Mouse (Mus musculus): ENCODE measurements around the gene Zfp385a. TPM values are rescaled to one million over a fixed set of nuclear protein-coding genes. Genes with fewer than 3 reads are reported as not detected.

Zfp385a gene
- total and polyA plus RNA-seq, 3 experiments: 4.4 to 54.0 TPM; not detected in 1

GRCm38 (mm10) chr15:103290417-103290816 lies 49.5 kb downstream of the Zfp385a start:
- TF ChIP-seq JUND (IDR thresholded peaks at IDR 0.05; ENCODE audit: low read depth, low read length) (no peak), TAL1 (IDR thresholded peaks at IDR 0.05; ENCODE audit: low read length) (no peak), ZMIZ1 (IDR thresholded peaks at IDR 0.05; ENCODE audit: low read depth, low read length) (no peak), NELFE (IDR thresholded peaks at IDR 0.05; ENCODE audit: low read depth, low read length) (no peak), MAX (IDR thresholded peaks at IDR 0.05; ENCODE audit: low read length) (no peak), CHD2 (IDR thresholded peaks at IDR 0.05; ENCODE audit: low read length) (no peak), ELF1 (IDR thresholded peaks at IDR 0.05; ENCODE audit: low read depth, low read length) (no peak), CHD1 (IDR thresholded peaks at IDR 0.05; ENCODE audit: low read depth, low read length) (no peak), TCF12 (IDR thresholded peaks at IDR 0.05; ENCODE audit: low read depth, low read length) (no peak), MAZ (IDR thresholded peaks at IDR 0.05; ENCODE audit: low read depth, low read length) (no peak), ETS1 (IDR thresholded peaks at IDR 0.05; ENCODE audit: low read depth, low read length) (no peak), SMC3 (IDR thresholded peaks at IDR 0.05; ENCODE audit: low read depth, low read length) (no peak), USF2 (IDR thresholded peaks at IDR 0.05; ENCODE audit: borderline replicate concordance in 1 of 2, insufficient read depth in 1 of 2, low read depth in 1 of 2, low read length in 2 of 2) (no peak), SIN3A (IDR thresholded peaks at IDR 0.05; ENCODE audit: low read length) (no peak), EP300 (IDR thresholded peaks at IDR 0.05; ENCODE audit: low read depth in 1 of 2, low read length in 2 of 2) (no peak), E2F4 (IDR thresholded peaks at IDR 0.05; ENCODE audit: borderline replicate concordance, low read depth, low read length) (no peak), KAT2A (conservative IDR thresholded peaks at IDR 0.05; ENCODE audit: low read depth, low read length) (no peak), RCOR1 (IDR thresholded peaks at IDR 0.05; ENCODE audit: low read depth, low read length) (no peak), MXI1 (IDR thresholded peaks at IDR 0.05; ENCODE audit: low read depth, low read length) (no peak)
- no peaks in the 10 kb centered on the region for H3K27me3 ChIP-seq (ENCODE audit: control insufficient read depth in 1 of 2, insufficient read depth in 2 of 2, low read length in 2 of 2)
- no peak for DNase-seq (ENCODE audit: low read depth, low spot score)
- no peak overlapping the region for H3K27ac ChIP-seq (ENCODE audit: control insufficient read depth, low read depth, low read length)
- H3K79me2 ChIP-seq (ENCODE audit: control insufficient read depth, insufficient read depth, low read length, poor library complexity): no peaks in the 10 kb centered on the region; the same call in 1 of the 2 replicates
- no peaks in the 10 kb centered on the region for H3K4me1 ChIP-seq (ENCODE audit: control insufficient read depth in 1 of 2, insufficient read depth in 2 of 2, low read length in 2 of 2)
- H3K36me3 ChIP-seq (ENCODE audit: control insufficient read depth in 1 of 2, insufficient read depth in 2 of 2, low read length in 2 of 2): no peaks in the 10 kb centered on the region; a peak in 1 of 4 replicates
- no peak overlapping the region for H3K9ac ChIP-seq (ENCODE audit: control insufficient read depth, low read depth, low read length, poor library complexity, severe bottlenecking)
- H3K9me3 ChIP-seq (replicated peaks; ENCODE audit: insufficient read depth, low read length): no peaks in the 10 kb centered on the region
- H3K4me3 ChIP-seq (ENCODE audit: control insufficient read depth in 1 of 2, insufficient read depth in 1 of 2, low read depth in 2 of 2, low read length in 2 of 2): no peak overlapping the region

GRCm38 (mm10) chr15:103289600-103289999 lies 50.3 kb downstream of the Zfp385a start:
- Histone ChIP-seq H3K27me3 (ENCODE audit: control insufficient read depth in 1 of 2, insufficient read depth in 2 of 2, low read length in 2 of 2) (no peaks in the 10 kb centered on the region), H3K36me3 (ENCODE audit: control insufficient read depth in 1 of 2, insufficient read depth in 2 of 2, low read length in 2 of 2) (no peaks in the 10 kb centered on the region; a peak in 1 of 4 replicates), H3K27ac (ENCODE audit: control insufficient read depth, low read depth, low read length) (no peak overlapping the region), H3K9me3 (replicated peaks; ENCODE audit: insufficient read depth, low read length) (no peaks in the 10 kb centered on the region), H3K9ac (ENCODE audit: control insufficient read depth, low read depth, low read length, poor library complexity, severe bottlenecking) (no peak overlapping the region), H3K79me2 (ENCODE audit: control insufficient read depth, insufficient read depth, low read length, poor library complexity) (no peaks in the 10 kb centered on the region; the same call in 1 of the 2 replicates), H3K4me3 (ENCODE audit: control insufficient read depth in 1 of 2, insufficient read depth in 1 of 2, low read depth in 2 of 2, low read length in 2 of 2) (no peak overlapping the region), H3K4me1 (ENCODE audit: control insufficient read depth in 1 of 2, insufficient read depth in 2 of 2, low read length in 2 of 2) (no peaks in the 10 kb centered on the region)
- no peak for TF ChIP-seq GABPA (IDR thresholded peaks at IDR 0.05; ENCODE audit: low read depth, low read length)
- TF ChIP-seq NRF1 (IDR thresholded peaks at IDR 0.05; ENCODE audit: insufficient read depth, low read depth, low read length, poor library complexity, severe bottlenecking): no peak
- no peak for TF ChIP-seq NELFE (IDR thresholded peaks at IDR 0.05; ENCODE audit: low read depth, low read length)
- TF ChIP-seq ETS1 (IDR thresholded peaks at IDR 0.05; ENCODE audit: low read depth, low read length): no peak
- no peak for TF ChIP-seq EP300 (IDR thresholded peaks at IDR 0.05; ENCODE audit: low read depth in 1 of 2, low read length in 2 of 2)
- TF ChIP-seq ELF1 (IDR thresholded peaks at IDR 0.05; ENCODE audit: low read depth, low read length): no peak
- no peak for TF ChIP-seq USF1 (IDR thresholded peaks at IDR 0.05; ENCODE audit: low read depth, low read length)
- TF ChIP-seq HCFC1 (IDR thresholded peaks at IDR 0.05; ENCODE audit: low read depth, low read length): no peak
- no peak for TF ChIP-seq TCF12 (IDR thresholded peaks at IDR 0.05; ENCODE audit: low read depth, low read length)
- TF ChIP-seq GATA1 (IDR thresholded peaks at IDR 0.05; ENCODE audit: low read depth, low read length): no peak
- DNase-seq (ENCODE audit: low read depth, low spot score): no peak

All from MEL (cell line).